Mouse (Mus musculus): ENCODE results near the gene Tmprss9. TPM values are rescaled to one million over a fixed set of nuclear protein-coding genes. Genes with fewer than 3 reads are reported as not detected.

Tmprss9 gene
- total and polyA plus RNA-seq, 3 experiments, result 0.04 TPM; not detected in 2

DNA sequence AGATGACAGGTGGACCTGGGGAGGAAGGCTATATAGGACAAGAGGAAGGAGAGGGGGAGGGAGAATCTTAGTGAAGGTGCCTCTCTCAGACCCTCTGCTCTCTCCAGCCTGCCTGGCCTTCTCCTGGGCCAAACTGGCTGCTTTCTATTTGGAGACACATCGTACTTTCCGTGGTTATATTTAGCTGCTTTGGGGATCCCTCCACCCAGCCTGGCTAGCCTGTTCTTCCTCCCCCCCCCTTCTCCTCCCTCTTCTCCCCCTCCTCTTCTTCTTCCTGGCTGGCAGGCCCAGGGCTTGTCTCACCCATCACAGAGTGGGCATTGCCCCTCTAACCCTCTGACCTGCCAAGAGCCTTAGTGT, 69.3 kb downstream of the Tmprss9 start:
- Histone ChIP-seq H3K36me3 (replicated peaks in 1 of 2; ENCODE audit: control insufficient read depth in 1 of 2, insufficient read depth in 1 of 2, low read length in 1 of 2) (no peaks in the 10 kb centered on the region), H3K9ac (ENCODE audit: insufficient read depth, low read depth) (no peak overlapping the region), H3K4me3 (replicated peaks in 1 of 3; ENCODE audit: low read depth in 2 of 3, low read length in 2 of 3, poor library complexity in 1 of 3) (no peak overlapping the region), H3K79me2 (replicated peaks; ENCODE audit: control insufficient read depth, extremely low read depth, insufficient read depth, poor library complexity, severe bottlenecking) (no peaks in the 10 kb centered on the region), H3K4me2 (ENCODE audit: insufficient read depth, low read depth, poor library complexity, severe bottlenecking) (no peak overlapping the region), H3K27ac (ENCODE audit: insufficient read depth, low read depth) (no peak overlapping the region), H3K4me1 (ENCODE audit: control insufficient read depth in 1 of 2, insufficient read depth in 2 of 2) (peaks cover 38 to 72% of the 10 kb centered on the region in 2 experiments), H3K27me3 (replicated peaks) (peaks cover 66% of the 10 kb centered on the region), H3K9me3 (replicated peaks; ENCODE audit: low read length) (no peaks in the 10 kb centered on the region)
- no peak for DNase-seq (ENCODE audit: extremely low read depth)
- no peak for TF ChIP-seq TCF12 (IDR thresholded peaks at IDR 0.05; ENCODE audit: low read depth, low read length)
- no peak for TF ChIP-seq JUN (IDR thresholded peaks at IDR 0.05; ENCODE audit: insufficient read depth, low read depth, low read length)
- no peak for TF ChIP-seq POLR2A (IDR thresholded peaks at IDR 0.05; ENCODE audit: low read depth, low read length)
- TF ChIP-seq USF2 (conservative IDR thresholded peaks at IDR 0.05; ENCODE audit: low read depth, low read length), result no peak
- in situ Hi-C loops (cut with MboI; ENCODE audit: low pct_ligation_motif_present, low pct_unique_long_range_greater_than_20kb, low sequenced_read_pairs), result no loop called here
- dilution Hi-C loops (cut with MboI; ENCODE audit: extremely low pct_ligation_motif_present, extremely low pct_unique_long_range_greater_than_20kb, low sequenced_read_pairs), result no loop called here

DNA sequence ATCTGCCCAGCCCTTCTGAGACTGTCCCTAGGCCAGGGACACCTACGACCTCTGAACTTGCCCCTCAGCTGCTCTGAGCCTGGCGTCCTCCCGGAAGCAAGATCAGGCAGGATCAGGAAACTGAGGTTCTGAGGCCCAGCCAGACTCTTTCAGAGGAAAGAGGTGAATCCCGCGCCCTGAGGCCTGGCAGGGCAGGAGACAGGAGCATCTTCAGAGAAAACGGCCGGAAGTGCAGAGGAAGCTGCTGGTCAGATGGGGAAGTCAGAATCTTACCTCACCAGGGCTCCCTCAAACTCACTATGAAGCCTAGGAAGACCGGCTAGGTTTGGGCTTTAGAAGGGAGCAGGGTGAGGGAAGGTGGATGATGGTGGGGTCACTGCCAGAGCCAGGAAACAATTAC, 71.3 kb downstream of the Tmprss9 start:
- no peak for DNase-seq (ENCODE audit: extremely low read depth)
- H3K27ac ChIP-seq (ENCODE audit: insufficient read depth, low read depth), result no peak overlapping the region
- in situ Hi-C loops (cut with MboI; ENCODE audit: low pct_ligation_motif_present, low pct_unique_long_range_greater_than_20kb, low sequenced_read_pairs), result no loop called here
- no peaks in the 10 kb centered on the region for H3K9me3 ChIP-seq (replicated peaks; ENCODE audit: low read length)
- no peak overlapping the region for H3K4me2 ChIP-seq (ENCODE audit: insufficient read depth, low read depth, poor library complexity, severe bottlenecking)
- peaks cover 27 to 53% of the 10 kb centered on the region in 2 experiments for H3K4me1 ChIP-seq (ENCODE audit: control insufficient read depth in 1 of 2, insufficient read depth in 2 of 2)
- TF ChIP-seq MYC (IDR thresholded peaks at IDR 0.05; ENCODE audit: low read depth, low read length), result no peak
- no peaks in the 10 kb centered on the region for H3K79me2 ChIP-seq (replicated peaks; ENCODE audit: control insufficient read depth, extremely low read depth, insufficient read depth, poor library complexity, severe bottlenecking)
- H3K27me3 ChIP-seq (replicated peaks), result peaks cover 50% of the 10 kb centered on the region
- no peak overlapping the region for H3K4me3 ChIP-seq (replicated peaks in 1 of 3; ENCODE audit: low read depth in 2 of 3, low read length in 2 of 3, poor library complexity in 1 of 3)
- dilution Hi-C loops (cut with MboI; ENCODE audit: extremely low pct_ligation_motif_present, extremely low pct_unique_long_range_greater_than_20kb, low sequenced_read_pairs), result no loop called here
- no peaks in the 10 kb centered on the region for H3K36me3 ChIP-seq (replicated peaks in 1 of 2; ENCODE audit: control insufficient read depth in 1 of 2, insufficient read depth in 1 of 2, low read length in 1 of 2)
- H3K9ac ChIP-seq (ENCODE audit: insufficient read depth, low read depth), result no peak overlapping the region

- Histone ChIP-seq H3K9ac (ENCODE audit: insufficient read depth, low read depth) (no peak overlapping the region), H3K36me3 (replicated peaks in 1 of 2; ENCODE audit: control insufficient read depth in 1 of 2, insufficient read depth in 1 of 2, low read length in 1 of 2) (no peaks in the 10 kb centered on the region), H3K4me1 (ENCODE audit: control insufficient read depth in 1 of 2, insufficient read depth in 2 of 2) (peaks cover 27 to 50% of the 10 kb centered on the region in 2 experiments), H3K27ac (ENCODE audit: insufficient read depth, low read depth) (no peak overlapping the region), H3K4me2 (ENCODE audit: insufficient read depth, low read depth, poor library complexity, severe bottlenecking) (no peak overlapping the region), H3K4me3 (replicated peaks in 1 of 3; ENCODE audit: low read depth in 2 of 3, low read length in 2 of 3, poor library complexity in 1 of 3) (no peak overlapping the region), H3K27me3 (replicated peaks) (peaks cover 42% of the 10 kb centered on the region), H3K79me2 (replicated peaks; ENCODE audit: control insufficient read depth, extremely low read depth, insufficient read depth, poor library complexity, severe bottlenecking) (no peaks in the 10 kb centered on the region), H3K9me3 (replicated peaks; ENCODE audit: low read length) (no peaks in the 10 kb centered on the region)
- in situ Hi-C loops (cut with MboI; ENCODE audit: low pct_ligation_motif_present, low pct_unique_long_range_greater_than_20kb, low sequenced_read_pairs) (no loop called here), dilution Hi-C loops (cut with MboI; ENCODE audit: extremely low pct_ligation_motif_present, extremely low pct_unique_long_range_greater_than_20kb, low sequenced_read_pairs) (no loop called here)
- TF ChIP-seq RAD21 (IDR thresholded peaks at IDR 0.05; ENCODE audit: low read depth, low read length), result no peak
- no peak for DNase-seq (ENCODE audit: extremely low read depth)
Measured at GRCm38 (mm10) chr10:80943701-80944100, 72.1 kb downstream of the Tmprss9 start.

DNA sequence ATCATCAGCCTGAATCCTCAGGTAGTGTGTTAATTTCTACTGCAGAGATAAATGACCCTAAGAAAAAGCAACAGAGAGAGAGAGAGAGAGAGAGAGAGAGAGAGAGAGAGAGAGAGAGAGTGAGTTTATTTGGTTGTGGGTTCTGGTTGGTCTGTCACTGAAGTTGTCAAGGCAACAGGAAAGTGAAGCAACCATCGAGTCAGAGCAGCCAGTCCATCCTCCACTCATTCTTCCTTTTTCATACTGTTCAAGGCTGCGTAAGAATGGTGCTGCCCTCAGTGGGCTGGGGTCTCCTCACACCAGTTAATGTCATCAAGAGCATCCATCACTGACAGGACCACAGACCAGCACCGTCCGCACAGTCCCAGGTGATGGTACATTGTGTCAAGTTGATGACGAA, 72.6 kb downstream of the Tmprss9 start:
- H3K9ac ChIP-seq (ENCODE audit: insufficient read depth, low read depth), result no peak overlapping the region

More for the DNA sequence above, 72.6 kb downstream of the Tmprss9 start:
- Histone ChIP-seq H3K9me3 (replicated peaks; ENCODE audit: low read length) (no peaks in the 10 kb centered on the region), H3K4me2 (ENCODE audit: insufficient read depth, low read depth, poor library complexity, severe bottlenecking) (no peak overlapping the region), H3K27me3 (replicated peaks) (peaks cover 36% of the 10 kb centered on the region), H3K79me2 (replicated peaks; ENCODE audit: control insufficient read depth, extremely low read depth, insufficient read depth, poor library complexity, severe bottlenecking) (no peaks in the 10 kb centered on the region), H3K36me3 (replicated peaks in 1 of 2; ENCODE audit: control insufficient read depth in 1 of 2, insufficient read depth in 1 of 2, low read length in 1 of 2) (no peaks in the 10 kb centered on the region), H3K27ac (ENCODE audit: insufficient read depth, low read depth) (no peak overlapping the region), H3K4me1 (ENCODE audit: control insufficient read depth in 1 of 2, insufficient read depth in 2 of 2) (peaks cover 24 to 50% of the 10 kb centered on the region in 2 experiments), H3K4me3 (replicated peaks in 1 of 3; ENCODE audit: low read depth in 2 of 3, low read length in 2 of 3, poor library complexity in 1 of 3) (no peak overlapping the region)
- in situ Hi-C loops (cut with MboI; ENCODE audit: low pct_ligation_motif_present, low pct_unique_long_range_greater_than_20kb, low sequenced_read_pairs), result no loop called here
- no peak for TF ChIP-seq NRF1 (IDR thresholded peaks at IDR 0.05; ENCODE audit: low read depth, low read length)
- TF ChIP-seq NELFE (IDR thresholded peaks at IDR 0.05; ENCODE audit: low read depth, low read length), result no peak
- no peak for TF ChIP-seq MYC (IDR thresholded peaks at IDR 0.05; ENCODE audit: low read depth, low read length)
- TF ChIP-seq TCF12 (IDR thresholded peaks at IDR 0.05; ENCODE audit: low read depth, low read length), result no peak
- no peak for TF ChIP-seq BHLHE40 (IDR thresholded peaks at IDR 0.05; ENCODE audit: low read depth, low read length)
- TF ChIP-seq CHD2 (IDR thresholded peaks at IDR 0.05; ENCODE audit: low read length), result no peak
- no peak for TF ChIP-seq HCFC1 (IDR thresholded peaks at IDR 0.05; ENCODE audit: low read depth, low read length)
- no peak for TF ChIP-seq POLR2AphosphoS2 (IDR thresholded peaks at IDR 0.05; ENCODE audit: low read depth, low read length)
- TF ChIP-seq USF2 (conservative IDR thresholded peaks at IDR 0.05; ENCODE audit: low read depth, low read length), result no peak
- TF ChIP-seq GABPA (IDR thresholded peaks at IDR 0.05; ENCODE audit: insufficient replicate concordance, low read depth, low read length), result no peak
- no peak for TF ChIP-seq EP300 (IDR thresholded peaks at IDR 0.05; ENCODE audit: low read length)
- TF ChIP-seq UBTF (IDR thresholded peaks at IDR 0.05; ENCODE audit: low read depth, low read length), result no peak
- no peak for TF ChIP-seq POLR2A (IDR thresholded peaks at IDR 0.05; ENCODE audit: low read depth, low read length)
- no peak for TF ChIP-seq MAFK (IDR thresholded peaks at IDR 0.05; ENCODE audit: insufficient replicate concordance, low read length)
- no peak for TF ChIP-seq SIN3A (IDR thresholded peaks at IDR 0.05; ENCODE audit: low read length)
- TF ChIP-seq PAX5 (IDR thresholded peaks at IDR 0.05; ENCODE audit: low read length), result no peak
- TF ChIP-seq ZNF384 (IDR thresholded peaks at IDR 0.05; ENCODE audit: low read depth, low read length), result no peak
- dilution Hi-C loops (cut with MboI; ENCODE audit: extremely low pct_ligation_motif_present, extremely low pct_unique_long_range_greater_than_20kb, low sequenced_read_pairs), result no loop called here
- no peak for DNase-seq (ENCODE audit: extremely low read depth)

Measured in CH12.LX (cell line).